Mouse (Mus musculus): ENCODE results near the gene Prr5l.

GRCm38 (mm10) chr2:101715650-101716323, 167.0 kb downstream of the Prr5l start:
- TF ChIP-seq POLR2A (IDR thresholded peaks at IDR 0.05; ENCODE audit: control insufficient read depth, extremely low read depth, insufficient read depth, low read length, poor library complexity) = no peak
- no peak for TF ChIP-seq CTCF (IDR thresholded peaks at IDR 0.05; ENCODE audit: borderline replicate concordance, control insufficient read depth, extremely low read depth, insufficient read depth, low read length, poor library complexity)

Data from thymus, adult 2 months (tissue).